Mouse (Mus musculus) spleen, adult 2 months (tissue): ENCODE results near the gene E030018B13Rik. TPM values are rescaled to one million over a fixed set of nuclear protein-coding genes. Genes with fewer than 3 reads are reported as not detected.

Experiments
- DNase-seq, 2 experiments: peaks; one replicate each; pipeline versions ENCODE4 v3.0.0 to v3.0.0-alpha.2; 2012 to 2021; ENCODE audit warnings: low spot score in 2 of 2, low read depth in 1 of 2
- H3K27ac ChIP-seq: fragments of 200-500 bp; 2 replicates; pipeline ENCODE4 v1.5.1; 2012; ENCODE audit warnings: low read length, inconsistent platforms; ENCODE audit not compliant: insufficient read depth
- H3K27me3 ChIP-seq: fragments of 200-500 bp; 2 replicates; pipeline ENCODE4 v1.6.1; 2012; ENCODE audit warnings: mild to moderate bottlenecking, moderate library complexity, low read length, inconsistent platforms; ENCODE audit not compliant: control insufficient read depth, insufficient read depth
- H3K36me3 ChIP-seq: fragments of 200-500 bp; 2 replicates; pipeline ENCODE4 v1.6.1; 2012; ENCODE audit warnings: mild to moderate bottlenecking, low read length, inconsistent platforms; ENCODE audit not compliant: control insufficient read depth, insufficient read depth
- H3K4me1 ChIP-seq: fragments of 200-500 bp; 2 replicates; pipeline ENCODE4 v1.6.1; 2011; ENCODE audit warnings: inconsistent platforms; ENCODE audit not compliant: control insufficient read depth, insufficient read depth, insufficient read length
- H3K4me3 ChIP-seq: fragments of 200-500 bp; 2 replicates; pipeline ENCODE4 v1.5.1; 2011; ENCODE audit warnings: mild to moderate bottlenecking, inconsistent platforms; ENCODE audit not compliant: insufficient read depth, insufficient read length; ENCODE audit errors: extremely low read depth
- CTCF ChIP-seq: fragments of 200-500 bp; IDR thresholded peaks from 2 replicates; pipeline ENCODE4 v1.5.1; 2011; ENCODE audit warnings: mild to moderate bottlenecking, inconsistent platforms; ENCODE audit not compliant: insufficient read depth, insufficient read length, insufficient replicate concordance; ENCODE audit errors: extremely low read depth
- POLR2A ChIP-seq: fragments of 200-500 bp; IDR thresholded peaks from 2 replicates; pipeline ENCODE4 v1.6.1; 2011; ENCODE audit warnings: low read depth, low read length, inconsistent platforms
- WGBS: fragments of 180-500 bp; shearing (Covaris S2); methylation state at CpG from one replicate; pipeline ENCODE4 v1.1.7; 2018; 5-methylcytosine and 5-hydroxymethylcytosine counted together
- polyA plus RNA-seq: library from polyadenylated mRNA; depleted of rRNA; stranded (reverse); fragments of >200 nt; gene quantifications from 2 replicates; pipeline ENCODE4 v1.2.3, GENCODE M21; 2012

E030018B13Rik gene
- polyA plus RNA-seq, 1 experiment = not detected

- no peak overlapping the region for H3K4me3 ChIP-seq
- DNase-seq = no peak
- TF ChIP-seq CTCF = no peak
- TF ChIP-seq POLR2A = no peak
- WGBS = 79% methylated on average over 7 of the region's 7 CpGs
- H3K27me3 ChIP-seq = no peaks in the 10 kb centered on the region
- no peak overlapping the region for H3K27ac ChIP-seq
- no peaks in the 10 kb centered on the region for H3K36me3 ChIP-seq
- peaks cover 18% of the 10 kb centered on the region; the same call in 1 of the 2 replicates for H3K4me1 ChIP-seq
Observed at GRCm38 (mm10) chr7:63952077-63952898, 35.6 kb downstream of the E030018B13Rik start.

GRCm38 (mm10) chr7:63955440-63955839 is 38.8 kb downstream of the E030018B13Rik start:
- Histone ChIP-seq H3K27me3 (no peaks in the 10 kb centered on the region), H3K36me3 (no peaks in the 10 kb centered on the region), H3K4me3 (no peak overlapping the region), H3K4me1 (peaks cover 18% of the 10 kb centered on the region; the same call in 1 of the 2 replicates), H3K27ac (no peak overlapping the region)
- TF ChIP-seq CTCF (no peak), POLR2A (no peak)
- 85% methylated on average over 2 of the region's 2 CpGs for WGBS
- DNase-seq = no peak

DNA sequence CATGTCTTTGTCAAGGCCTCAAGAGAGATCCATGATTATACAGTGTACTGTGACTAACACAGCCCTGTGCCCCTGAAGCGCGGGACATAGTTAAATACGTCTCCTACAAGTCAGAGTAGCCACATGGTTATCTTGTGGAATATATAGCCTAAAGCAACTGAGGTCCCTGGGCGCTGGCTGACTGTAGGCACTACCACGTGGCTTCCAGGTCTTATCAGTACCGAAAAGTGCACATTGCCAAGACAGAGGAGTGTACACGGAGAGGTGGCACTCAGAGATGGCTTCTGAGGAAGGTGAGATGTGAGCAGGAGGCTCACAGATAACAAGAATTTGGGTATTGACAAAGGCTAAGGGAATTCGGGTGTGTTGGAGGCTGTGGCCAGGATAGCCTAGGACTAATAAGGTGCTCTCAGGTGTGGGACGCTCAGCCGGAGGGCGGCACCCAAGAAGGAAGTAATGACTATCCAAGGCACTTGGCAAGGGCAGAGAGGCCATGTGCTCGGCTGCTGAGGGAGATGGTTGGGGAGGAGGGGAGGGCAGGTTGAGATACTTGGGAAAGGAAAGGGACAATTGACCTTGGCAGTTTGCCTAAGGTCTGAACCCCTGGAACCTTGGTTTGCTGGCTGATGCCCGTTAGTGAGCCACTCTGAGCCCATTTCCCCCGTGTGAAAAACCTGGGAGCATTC is 39.6 kb downstream of the E030018B13Rik start:
- TF ChIP-seq CTCF (no peak), POLR2A (no peak)
- Histone ChIP-seq H3K4me1 (peaks cover 18% of the 10 kb centered on the region; the same call in 1 of the 2 replicates), H3K36me3 (no peaks in the 10 kb centered on the region), H3K27me3 (no peaks in the 10 kb centered on the region), H3K27ac (no peak overlapping the region), H3K4me3 (no peak overlapping the region)
- 82% methylated on average over 14 of the region's 14 CpGs for WGBS
- no peak for DNase-seq

- no peak overlapping the region for H3K27ac ChIP-seq
- no peaks in the 10 kb centered on the region for H3K36me3 ChIP-seq
- 73% methylated on average over 16 of the region's 16 CpGs for WGBS
- TF ChIP-seq POLR2A = no peak
- no peak for TF ChIP-seq CTCF
- no peak for DNase-seq
- H3K4me1 ChIP-seq = peaks cover 10% of the 10 kb centered on the region; the same call in 1 of the 2 replicates
- H3K4me3 ChIP-seq = no peak overlapping the region
- no peaks in the 10 kb centered on the region for H3K27me3 ChIP-seq
Observed at GRCm38 (mm10) chr7:63956981-63957713, 40.5 kb downstream of the E030018B13Rik start.

DNA sequence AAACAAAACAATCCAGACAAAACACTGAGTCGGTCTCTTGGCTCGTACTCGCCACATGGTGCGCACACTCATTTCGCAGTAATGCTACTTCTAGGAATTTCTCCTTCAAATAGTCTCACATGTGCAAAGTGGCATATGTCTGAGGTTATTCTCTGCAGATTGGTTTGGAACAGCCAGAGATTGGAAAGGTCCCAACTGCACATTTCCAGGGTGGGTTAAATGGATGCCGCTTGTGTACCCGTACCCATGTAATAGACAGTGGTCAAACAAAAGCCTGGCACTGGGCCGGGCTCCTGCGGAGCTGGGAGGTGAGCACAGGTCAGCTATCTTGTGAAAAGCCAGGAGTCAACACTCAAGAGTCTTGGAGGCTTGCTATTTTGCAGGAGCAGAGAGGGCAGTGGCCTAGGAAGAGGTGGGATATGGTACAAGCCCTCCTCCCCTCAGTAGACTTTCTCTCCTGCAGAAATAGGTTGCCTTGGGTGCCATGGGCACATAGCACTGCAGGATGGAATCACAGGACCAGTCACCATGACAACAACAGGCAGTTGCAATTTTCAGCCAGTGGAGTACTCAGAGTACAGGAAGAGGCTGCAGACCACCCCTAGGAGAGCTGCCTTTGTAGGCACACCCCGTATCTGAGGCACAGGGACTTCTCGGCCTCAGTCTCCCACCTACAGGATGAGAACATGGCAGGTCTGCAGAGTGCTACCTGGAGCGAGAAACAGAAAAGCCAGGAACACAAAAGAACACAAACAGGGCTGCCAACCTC is 41.4 kb downstream of the E030018B13Rik start:
- DNase-seq = no peak
- Histone ChIP-seq H3K36me3 (no peaks in the 10 kb centered on the region), H3K4me3 (no peak overlapping the region), H3K27me3 (no peaks in the 10 kb centered on the region), H3K27ac (no peak overlapping the region), H3K4me1 (peaks cover 3% of the 10 kb centered on the region; the same call in 1 of the 2 replicates)
- TF ChIP-seq POLR2A = no peak
- no peak for TF ChIP-seq CTCF
- WGBS = 90% methylated on average over 12 of the region's 12 CpGs

GRCm38 (mm10) chr7:63963632-63964031 is 47.0 kb downstream of the E030018B13Rik start:
- Histone ChIP-seq H3K4me1 (peaks cover 14% of the 10 kb centered on the region; the same call in 1 of the 2 replicates), H3K27me3 (no peaks in the 10 kb centered on the region), H3K27ac (no peak overlapping the region), H3K4me3 (no peak overlapping the region), H3K36me3 (no peaks in the 10 kb centered on the region)
- no peak for TF ChIP-seq POLR2A
- TF ChIP-seq CTCF = no peak
- no peak for DNase-seq
- WGBS = 86% methylated on average over 5 of the region's 5 CpGs
